Mouse (Mus musculus) embryonic facial prominence, embryonic 11.5 days (tissue): ENCODE results near the gene Ebf1. TPM values are rescaled to one million over a fixed set of nuclear protein-coding genes. Genes with fewer than 3 reads are reported as not detected.

Source experiments
- ATAC-seq: fragments of 200-750 bp; cut with Nextera tagmentation; replicated peaks from 2 replicates; pipeline ENCODE4 v1.8.0; 2017; ENCODE audit warnings: low read depth; ENCODE audit not compliant: insufficient number of reproducible peaks, low FRiP score, low TSS enrichment
- DNase-seq: peaks from one replicate; pipeline ENCODE4 v3.0.0-alpha.2; 2015; ENCODE audit warnings: low spot score
- H3K27ac ChIP-seq: fragments of 300-500 bp; sonication (generic); replicated peaks from 2 replicates; pipeline ENCODE4 v1.5.1; 2014; ENCODE audit warnings: mild to moderate bottlenecking, low read depth, low read length, control low read depth
- H3K27me3 ChIP-seq: fragments of 300-500 bp; sonication (generic); 2 replicates; pipeline ENCODE4 v1.6.1; 2014; ENCODE audit warnings: mild to moderate bottlenecking, low read length, moderate library complexity, mixed read lengths; ENCODE audit not compliant: control insufficient read depth, insufficient read depth
- H3K36me3 ChIP-seq: fragments of 300-500 bp; sonication (generic); replicated peaks from 2 replicates; pipeline ENCODE4 v1.6.1; 2014; ENCODE audit warnings: low read depth, mild to moderate bottlenecking, low read length, moderate library complexity, mixed read lengths; ENCODE audit not compliant: control insufficient read depth, insufficient read depth
- H3K4me1 ChIP-seq: fragments of 300-500 bp; sonication (generic); 2 replicates; pipeline ENCODE4 v1.6.1; 2014; ENCODE audit warnings: low read length, mixed read lengths; ENCODE audit not compliant: control insufficient read depth, insufficient read depth
- H3K4me2 ChIP-seq: fragments of 300-500 bp; sonication (generic); 2 replicates; pipeline ENCODE4 v1.6.1; 2014; ENCODE audit warnings: low read depth, mild to moderate bottlenecking, control low read depth, low read length, moderate library complexity
- H3K4me3 ChIP-seq: fragments of 300-500 bp; sonication (generic); 2 replicates; pipeline ENCODE4 v1.5.1; 2014; ENCODE audit warnings: low read depth, low read length, control low read depth
- H3K9ac ChIP-seq: fragments of 300-500 bp; sonication (generic); replicated peaks from 2 replicates; pipeline ENCODE4 v1.6.1; 2014; ENCODE audit warnings: mild to moderate bottlenecking, control low read depth, low read length
- H3K9me3 ChIP-seq: fragments of 300-500 bp; sonication (generic); replicated peaks from 2 replicates; pipeline ENCODE4 v1.6.1; 2016; ENCODE audit warnings: mild to moderate bottlenecking, low read length, inconsistent platforms, mixed read lengths; ENCODE audit not compliant: control insufficient read depth
- WGBS: fragments of 180-500 bp; shearing (Covaris S2); extraction: QIAGEN DNeasy Blood & Tissue Kit; methylation state at CpG from one replicate; pipeline ENCODE4 v1.1.7; 2014; 5-methylcytosine and 5-hydroxymethylcytosine counted together
- polyA plus RNA-seq: library from polyadenylated mRNA; unstranded; fragments of >200 nt; fragmentation: Nextera tagmentation; extraction: Ambion mirVana; gene quantifications from 2 replicates; pipeline ENCODE4 v1.2.1, GENCODE M21; 2014

Ebf1 gene
- polyA plus RNA-seq, 1 experiment from 2014 or later = 47.9 TPM

DNA sequence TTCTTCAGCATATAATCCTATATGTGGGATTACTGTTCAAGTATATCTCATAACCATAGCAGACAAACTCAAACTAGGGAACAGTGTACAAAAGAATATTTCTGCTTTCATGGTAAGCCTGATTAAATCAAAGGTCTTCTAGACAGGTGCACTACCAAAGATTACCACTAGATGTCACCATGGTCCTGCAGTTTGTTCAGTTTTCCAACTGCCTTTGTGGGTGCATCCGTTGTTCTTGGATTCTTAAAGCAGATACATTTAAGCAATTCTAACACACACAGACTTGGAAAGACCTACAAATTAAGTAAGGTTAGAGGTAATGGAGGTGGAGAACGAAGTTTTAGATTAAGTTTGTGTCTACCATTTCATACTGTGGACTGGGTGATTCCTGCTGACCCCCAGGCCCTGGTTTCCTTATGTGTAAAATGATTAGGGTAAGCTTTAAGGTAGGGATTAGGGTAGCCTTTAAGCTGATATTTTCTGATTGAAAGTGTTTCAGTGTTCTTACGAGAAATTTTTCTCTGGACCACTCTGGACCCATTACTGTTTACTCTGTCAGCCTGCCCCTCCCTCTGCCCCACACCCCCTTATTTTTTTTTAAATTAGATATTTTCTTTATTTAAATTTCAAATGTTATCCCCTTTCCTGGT is 30.9 kb upstream of the Ebf1 start:
- no peak overlapping the region for H3K4me3 ChIP-seq

GRCm38 (mm10) chr11:44593016-44593415 is 24.1 kb upstream of the Ebf1 start:
- 88% methylated on average over 6 of the region's 6 CpGs for WGBS
- H3K27ac ChIP-seq = no peak overlapping the region
- DNase-seq (no peak), ATAC-seq (no peak)
- H3K4me3 ChIP-seq = no peak overlapping the region
- no peak overlapping the region for H3K9ac ChIP-seq
- H3K9me3 ChIP-seq = no peaks in the 10 kb centered on the region
- H3K4me1 ChIP-seq = no peaks in the 10 kb centered on the region
- H3K36me3 ChIP-seq = no peaks in the 10 kb centered on the region
- H3K4me2 ChIP-seq = no peak overlapping the region
- no peaks in the 10 kb centered on the region for H3K27me3 ChIP-seq

More for the DNA sequence above, 30.9 kb upstream of the Ebf1 start:
- 15% methylated on average over 3 of the region's 3 CpGs for WGBS
- Histone ChIP-seq H3K4me1 (no peaks in the 10 kb centered on the region), H3K27ac (no peak overlapping the region), H3K9me3 (no peaks in the 10 kb centered on the region), H3K27me3 (no peaks in the 10 kb centered on the region), H3K4me2 (no peak overlapping the region), H3K36me3 (no peaks in the 10 kb centered on the region), H3K9ac (no peak overlapping the region)
- ATAC-seq = no peak
- DNase-seq = peak; percentile 94

DNA sequence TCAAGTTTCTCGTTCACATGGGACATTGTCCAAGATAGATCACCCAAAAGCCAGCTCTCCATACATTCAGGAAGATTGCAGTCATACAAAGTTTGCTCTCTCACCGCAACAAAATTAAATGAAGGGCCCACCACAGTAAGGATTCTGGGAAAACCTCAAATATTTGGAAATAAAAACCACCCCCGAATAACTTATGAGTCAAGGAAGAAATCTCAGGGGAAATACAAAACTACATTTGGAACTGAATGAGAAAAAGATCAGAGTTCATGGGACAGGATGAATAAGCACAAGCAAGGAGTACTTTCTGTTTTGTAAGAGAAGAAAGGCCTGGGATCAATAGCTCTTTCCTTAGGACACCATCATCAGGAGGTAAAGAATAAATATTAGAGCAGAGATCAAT is 22.3 kb upstream of the Ebf1 start:
- H3K27me3 ChIP-seq = no peaks in the 10 kb centered on the region
- no peaks in the 10 kb centered on the region for H3K36me3 ChIP-seq
- no peak for DNase-seq
- no peaks in the 10 kb centered on the region for H3K4me1 ChIP-seq
- ATAC-seq = no peak
- 86% methylated on average over 3 of the region's 3 CpGs for WGBS
- H3K4me2 ChIP-seq = no peak overlapping the region
- no peak overlapping the region for H3K4me3 ChIP-seq
- H3K9ac ChIP-seq = no peak overlapping the region
- no peak overlapping the region for H3K27ac ChIP-seq
- H3K9me3 ChIP-seq = no peaks in the 10 kb centered on the region

DNA sequence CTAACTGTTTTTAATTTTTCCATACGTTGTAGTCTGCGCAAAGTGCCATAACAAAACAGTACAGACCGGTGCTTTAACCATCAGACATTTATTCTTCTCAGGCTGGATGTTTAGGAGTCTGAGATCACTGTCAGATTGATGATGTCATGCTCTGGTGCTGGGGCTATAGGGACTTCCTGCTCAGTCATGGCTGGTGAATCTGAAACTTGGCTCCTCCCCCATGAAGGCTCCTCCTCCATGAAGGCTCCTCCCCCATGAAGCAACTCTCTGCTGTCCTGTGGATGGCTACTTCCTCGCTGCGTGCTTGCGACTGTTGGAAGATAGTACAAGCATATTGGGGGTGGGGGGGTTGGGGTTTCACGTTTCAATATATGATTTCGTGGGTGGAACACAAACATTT is 10.2 kb upstream of the Ebf1 start:
- ATAC-seq (no peak), DNase-seq (no peak)

GRCm38 (mm10) chr11:44608646-44609045 is 8.5 kb upstream of the Ebf1 start:
- DNase-seq (no peak), ATAC-seq (no peak)
- Histone ChIP-seq H3K27me3 (peaks cover 18% of the 10 kb centered on the region), H3K9ac (no peak overlapping the region), H3K36me3 (no peaks in the 10 kb centered on the region), H3K4me3 (no peak overlapping the region), H3K4me1 (peaks cover 4% of the 10 kb centered on the region), H3K9me3 (no peaks in the 10 kb centered on the region), H3K27ac (no peak overlapping the region), H3K4me2 (no peak overlapping the region)
- 81% methylated on average over 11 of the region's 11 CpGs for WGBS

More for the DNA sequence above, 10.2 kb upstream of the Ebf1 start:
- Histone ChIP-seq H3K9me3 (no peaks in the 10 kb centered on the region), H3K9ac (no peak overlapping the region), H3K27me3 (peaks cover 5% of the 10 kb centered on the region), H3K27ac (no peak overlapping the region), H3K36me3 (no peaks in the 10 kb centered on the region), H3K4me2 (no peak overlapping the region), H3K4me3 (no peak overlapping the region), H3K4me1 (no peaks in the 10 kb centered on the region; the same call in 1 of the 2 replicates)
- WGBS = 81% methylated on average over 8 of the region's 8 CpGs

DNA sequence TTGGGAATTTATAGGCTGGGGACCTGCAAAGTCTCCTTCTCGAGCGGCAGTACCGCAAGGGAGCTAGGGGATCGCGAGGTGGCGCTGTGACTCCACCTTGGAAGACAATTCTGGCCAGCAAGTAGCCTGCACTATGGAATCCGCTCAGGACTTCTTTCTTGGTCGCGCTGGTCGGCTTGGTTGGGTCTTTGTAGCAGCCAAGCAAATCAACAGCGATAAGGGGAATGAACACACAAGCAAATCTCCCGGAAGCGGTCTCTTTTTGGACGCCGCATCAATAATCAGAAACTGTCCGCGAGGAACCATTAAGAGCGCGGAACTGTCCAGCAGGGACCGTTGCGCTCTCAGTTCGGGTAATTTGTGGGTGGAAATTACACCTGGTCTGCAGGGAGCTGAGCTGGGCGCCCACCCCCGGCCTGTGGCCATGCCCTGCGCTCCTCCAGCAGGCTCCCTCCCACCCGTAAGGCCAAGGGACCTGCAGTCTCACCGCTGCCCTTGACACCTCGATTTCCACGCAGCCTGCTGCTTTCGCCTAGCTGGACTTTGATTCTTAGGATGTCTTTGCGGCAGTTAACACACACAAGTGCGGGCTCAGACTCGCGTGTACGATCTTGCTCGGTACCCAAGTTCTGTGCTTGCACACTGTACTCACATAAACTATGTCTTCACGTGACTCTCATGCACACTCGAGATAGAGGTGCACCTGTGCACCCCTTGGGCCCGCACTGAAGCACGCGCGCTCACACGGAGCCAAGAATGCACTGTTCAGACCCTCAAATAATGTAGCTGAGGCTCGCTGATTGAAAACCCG is 5.9 kb upstream of the Ebf1 start:
- Histone ChIP-seq H3K9ac (peak overlapping the region; percentile 34), H3K4me3 (peak overlapping the region; percentile 30), H3K27me3 (peaks cover 21% of the 10 kb centered on the region), H3K4me1 (peaks cover 4% of the 10 kb centered on the region), H3K36me3 (no peaks in the 10 kb centered on the region), H3K9me3 (no peaks in the 10 kb centered on the region), H3K27ac (no peak overlapping the region), H3K4me2 (peak overlapping the region; percentile 85)
- WGBS = under 1% methylated on average over 45 of the region's 45 CpGs
- peak; percentile 68 for ATAC-seq
- peak; percentile 95 for DNase-seq

DNA sequence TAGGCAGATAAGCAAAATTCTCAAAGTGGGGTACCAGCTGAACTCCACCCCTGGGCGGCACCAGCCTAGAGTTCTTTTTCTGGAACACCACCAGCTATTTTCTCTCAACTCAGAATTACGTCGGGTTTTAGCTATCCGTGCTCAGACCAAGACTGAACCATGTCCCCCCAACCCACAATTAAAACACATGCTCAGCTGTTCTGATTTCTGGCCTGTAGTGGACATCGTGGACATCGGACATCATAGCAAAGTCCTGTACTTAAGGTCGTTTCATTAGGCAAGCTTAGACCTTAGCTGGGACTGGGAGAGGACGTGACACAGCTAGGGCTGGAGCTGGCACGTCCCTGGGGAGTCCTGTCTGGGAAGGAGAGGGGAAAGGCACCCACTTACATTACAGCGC is 5.0 kb upstream of the Ebf1 start:
- Histone ChIP-seq H3K4me3 (no peak overlapping the region), H3K9ac (no peak overlapping the region), H3K27me3 (peaks cover 21% of the 10 kb centered on the region), H3K4me1 (peaks cover 4% of the 10 kb centered on the region), H3K4me2 (no peak overlapping the region), H3K9me3 (no peaks in the 10 kb centered on the region), H3K36me3 (no peaks in the 10 kb centered on the region), H3K27ac (no peak overlapping the region)
- DNase-seq (peak; percentile 19), ATAC-seq (no peak)
- 7% methylated on average over 10 of the region's 10 CpGs for WGBS
